Mouse (Mus musculus) midbrain, embryonic 11.5 days (tissue): Measurements from ENCODE around the gene Mid1. TPM values are rescaled to one million over a fixed set of nuclear protein-coding genes. Genes with fewer than 3 reads are reported as not detected.
"Not testable (repeated sequence)": the region's sequence is repeated elsewhere in the genome, so short reads cannot be mapped to it uniquely, and the experiment has no call there.

Source experiments
- ATAC-seq: fragments of 200-750 bp; cut with Nextera tagmentation; 2 replicates; pipeline ENCODE4 v1.8.0; 2017; ENCODE audit warnings: moderate TSS enrichment, moderate library complexity; ENCODE audit not compliant: low FRiP score
- DNase-seq: peaks from one replicate; pipeline ENCODE4 v3.0.0; 2015; ENCODE audit warnings: low spot score; ENCODE audit errors: missing footprints
- H3K27ac ChIP-seq: fragments of 300-500 bp; sonication (generic); 2 replicates; pipeline ENCODE4 v1.5.1; 2014; ENCODE audit warnings: low read depth, low read length
- H3K27me3 ChIP-seq: fragments of 300-500 bp; sonication (generic); 2 replicates; pipeline ENCODE4 v1.6.1; 2014; ENCODE audit warnings: mild to moderate bottlenecking, low read length, moderate library complexity, mixed read lengths; ENCODE audit not compliant: control insufficient read depth, insufficient read depth
- H3K36me3 ChIP-seq: fragments of 300-500 bp; sonication (generic); 2 replicates; pipeline ENCODE4 v1.6.1; 2014; ENCODE audit warnings: mild to moderate bottlenecking, low read length, moderate library complexity, mixed read lengths; ENCODE audit not compliant: control insufficient read depth, insufficient read depth
- H3K4me1 ChIP-seq: fragments of 300-500 bp; sonication (generic); 2 replicates; pipeline ENCODE4 v1.6.1; 2014; ENCODE audit warnings: low read length; ENCODE audit not compliant: control insufficient read depth, insufficient read depth
- H3K4me2 ChIP-seq: fragments of 300-500 bp; sonication (generic); 2 replicates; pipeline ENCODE4 v1.6.1; 2014; ENCODE audit warnings: mild to moderate bottlenecking, moderate library complexity
- H3K4me3 ChIP-seq: fragments of 300-500 bp; sonication (generic); 2 replicates; pipeline ENCODE4 v1.5.1; 2014; ENCODE audit warnings: low read depth, low read length
- H3K9ac ChIP-seq: fragments of 300-500 bp; sonication (generic); 2 replicates; pipeline ENCODE4 v1.6.1; 2014; ENCODE audit warnings: low read length
- H3K9me3 ChIP-seq: fragments of 300-500 bp; sonication (generic); 2 replicates; pipeline ENCODE4 v1.6.1; 2016; ENCODE audit warnings: low read length; ENCODE audit not compliant: control insufficient read depth
- WGBS: fragments of 180-500 bp; shearing (Covaris S2); extraction: QIAGEN DNeasy Blood & Tissue Kit; methylation state at CpG from one replicate; pipeline ENCODE4 v1.1.7; 2014; 5-methylcytosine and 5-hydroxymethylcytosine counted together
- polyA plus RNA-seq: library from polyadenylated mRNA; unstranded; fragments of >200 nt; fragmentation: Nextera tagmentation; extraction: Ambion mirVana; gene quantifications from 2 replicates; pipeline ENCODE4 v1.2.1, GENCODE M21; 2014

The Mid1 gene
- polyA plus RNA-seq, 1 experiment from 2014 or later: 31.5 TPM

DNA sequence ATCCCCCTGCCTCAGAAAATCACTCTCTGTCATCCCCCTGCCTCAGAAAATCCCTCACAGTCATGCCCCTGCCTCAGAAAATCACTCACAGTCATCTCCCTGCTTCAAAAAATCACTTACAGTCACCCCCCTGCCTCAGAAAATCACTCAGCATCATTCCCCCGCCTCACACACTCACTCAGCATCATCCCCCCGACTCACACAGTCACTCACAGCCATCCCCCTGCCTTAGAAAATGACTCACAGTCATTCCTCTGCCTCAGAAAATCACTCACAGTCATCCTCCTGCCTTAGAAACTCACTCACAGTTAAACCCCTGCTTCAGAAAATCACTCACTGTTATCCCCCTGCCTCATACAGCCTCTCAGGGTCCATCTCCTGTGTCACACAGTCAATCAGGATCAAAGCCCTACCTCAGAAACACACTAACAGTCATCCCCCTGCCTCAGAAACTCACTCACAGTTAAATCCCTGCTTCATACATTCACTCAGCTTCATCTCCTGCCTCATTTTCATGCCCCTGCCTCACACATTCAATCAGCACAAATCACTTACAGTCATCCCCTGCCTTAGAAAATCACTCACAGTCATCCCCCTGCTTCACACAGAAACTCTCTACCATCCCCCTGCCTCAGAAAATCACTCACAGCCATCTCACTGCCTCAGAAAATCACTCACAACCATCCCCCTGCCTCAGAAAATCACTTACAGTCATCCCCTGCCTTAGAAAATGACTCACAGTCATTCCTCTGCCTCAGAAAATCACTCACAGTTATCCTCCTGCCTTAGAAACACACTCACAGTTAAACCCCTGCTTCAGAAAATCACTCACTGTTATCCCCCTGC is 310.1 kb downstream of the Mid1 start:
- H3K9ac ChIP-seq, H3K27ac ChIP-seq, H3K36me3 ChIP-seq, H3K4me2 ChIP-seq, H3K4me3 ChIP-seq, H3K4me1 ChIP-seq, H3K27me3 ChIP-seq, H3K9me3 ChIP-seq, ATAC-seq: not testable (repeated sequence)
- WGBS: 25% methylated on average over 2 of the region's 2 CpGs
- DNase-seq: peak; percentile 88

DNA sequence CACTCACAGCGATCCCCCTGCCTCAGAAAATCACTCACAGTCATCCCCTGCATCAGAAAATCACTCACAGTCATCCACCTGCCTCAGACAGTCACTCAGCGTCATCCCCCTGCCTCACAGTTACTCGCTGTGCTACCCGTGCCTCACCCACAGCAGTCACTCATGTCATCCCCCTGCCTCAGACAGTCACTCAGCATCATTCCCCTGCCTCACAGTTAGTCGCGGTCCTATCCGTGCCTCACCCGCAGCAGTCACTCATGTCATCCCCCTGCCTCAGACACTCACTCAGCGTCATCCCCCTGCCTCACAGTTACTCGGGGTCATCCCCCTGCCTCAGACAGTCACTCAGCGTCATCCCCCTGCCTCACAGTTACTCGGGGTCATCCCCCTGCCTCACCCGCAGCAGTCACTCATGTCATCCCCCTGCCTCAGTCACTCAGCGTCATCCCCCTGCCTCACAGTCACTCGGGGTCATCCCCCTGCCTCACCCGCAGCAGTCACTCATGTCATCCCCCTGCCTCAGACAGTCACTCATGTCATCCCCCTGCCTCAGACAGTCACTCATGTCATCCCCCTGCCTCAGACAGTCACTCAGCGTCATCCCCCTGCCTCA is 311.0 kb downstream of the Mid1 start:
- not testable (repeated sequence) for H3K27me3 ChIP-seq, H3K9ac ChIP-seq, H3K27ac ChIP-seq, H3K36me3 ChIP-seq, ATAC-seq, H3K4me1 ChIP-seq, H3K4me3 ChIP-seq, H3K9me3 ChIP-seq, H3K4me2 ChIP-seq
- 40% methylated on average over 1 of the region's 17 CpGs for WGBS
- peak; percentile 47 for DNase-seq

DNA sequence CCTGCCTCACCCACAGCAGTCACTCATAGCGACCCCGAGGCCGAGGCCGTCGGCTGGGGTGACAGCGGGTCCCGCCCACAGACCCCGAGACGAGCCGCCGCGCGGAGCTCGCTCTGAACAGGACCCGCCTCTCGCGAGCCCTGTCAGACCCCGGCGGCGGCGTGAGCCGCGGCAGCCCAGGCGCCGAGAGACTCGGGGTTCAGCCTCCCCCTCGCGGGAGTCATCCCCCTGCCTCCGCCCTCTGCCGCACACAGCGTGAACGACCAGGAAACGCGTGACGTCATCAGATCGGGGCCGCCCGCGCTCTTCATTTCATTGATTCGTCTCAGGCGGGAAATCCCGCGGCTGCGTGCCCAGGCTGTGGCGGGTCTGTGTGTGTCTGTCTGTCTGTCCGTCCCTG is 311.9 kb downstream of the Mid1 start:
- not testable (repeated sequence) for H3K9ac ChIP-seq, H3K9me3 ChIP-seq, H3K27me3 ChIP-seq, DNase-seq, ATAC-seq, H3K4me3 ChIP-seq, H3K4me1 ChIP-seq, H3K27ac ChIP-seq, H3K4me2 ChIP-seq, H3K36me3 ChIP-seq
- WGBS: no CpG with 5 or more reads among the region's 46 CpGs

DNA sequence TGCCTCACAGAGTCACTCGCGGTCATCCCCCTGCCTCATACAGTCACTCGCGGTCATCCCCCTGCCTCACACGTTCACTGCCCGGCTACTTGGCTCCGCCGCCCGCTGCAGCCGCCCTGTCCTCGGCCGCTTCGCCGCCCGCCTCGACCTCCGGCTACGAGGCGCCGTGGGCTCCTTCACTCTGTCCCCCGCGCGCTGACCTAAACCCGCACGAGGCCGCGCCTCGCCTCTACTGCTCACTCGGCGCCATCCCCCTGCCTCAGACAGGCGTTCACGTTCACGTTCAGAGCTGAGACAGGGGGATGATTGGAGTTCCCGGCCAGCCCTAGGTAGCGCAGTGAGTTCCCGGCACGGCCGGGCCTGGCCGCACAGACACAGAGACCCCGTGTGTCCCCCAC is 312.5 kb downstream of the Mid1 start:
- peak overlapping the region; percentile 30 for H3K4me3 ChIP-seq
- ATAC-seq, H3K36me3 ChIP-seq, H3K27me3 ChIP-seq, DNase-seq, H3K4me1 ChIP-seq, H3K9me3 ChIP-seq: not testable (repeated sequence)
- peak overlapping the region; percentile 27; the same call in 1 of the 2 replicates for H3K9ac ChIP-seq
- 35% methylated on average over 36 of the region's 40 CpGs for WGBS
- peak overlapping the region; percentile 89 for H3K27ac ChIP-seq
- peak overlapping the region; percentile 57 for H3K4me2 ChIP-seq

DNA sequence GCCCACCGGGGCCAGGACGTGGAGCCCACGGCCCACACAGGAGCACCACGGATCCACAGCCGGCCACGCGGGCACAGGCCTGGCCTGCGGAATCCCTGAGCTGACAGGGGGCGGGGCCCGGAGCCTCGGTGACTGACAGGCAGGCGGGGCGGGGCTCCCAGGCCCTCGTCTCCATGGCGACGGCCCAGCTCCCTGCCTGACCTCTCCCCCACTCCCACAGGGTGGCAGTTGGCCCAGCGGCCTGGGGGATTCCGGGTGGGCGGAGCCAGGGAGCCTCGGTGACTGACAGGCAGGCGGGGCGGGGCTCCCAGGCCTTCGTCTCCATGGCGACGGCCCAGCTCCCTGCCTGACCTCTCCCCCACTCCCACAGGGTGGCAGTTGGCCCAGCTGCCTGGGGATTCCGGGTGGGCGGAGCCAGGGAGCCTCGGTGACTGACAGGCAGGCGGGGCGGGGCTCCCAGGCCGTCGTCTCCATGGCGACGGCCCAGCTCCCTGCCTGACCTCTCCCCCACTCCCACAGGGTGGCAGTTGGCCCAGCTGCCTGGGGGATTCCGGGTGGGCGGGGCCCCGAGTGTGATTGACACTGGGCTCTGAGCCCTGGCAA is 313.0 kb downstream of the Mid1 start:
- Histone ChIP-seq H3K4me3 (peak overlapping the region; percentile 30), H3K9ac (peak overlapping the region; percentile 27; the same call in 1 of the 2 replicates), H3K27ac (peak overlapping the region; percentile 89), H3K4me2 (peak overlapping the region; percentile 57)
- not testable (repeated sequence) for H3K4me1 ChIP-seq, H3K9me3 ChIP-seq, H3K27me3 ChIP-seq, H3K36me3 ChIP-seq
- peak; percentile 93 for ATAC-seq
- 24% methylated on average over 16 of the region's 37 CpGs for WGBS
- peak; percentile 82 for DNase-seq

DNA sequence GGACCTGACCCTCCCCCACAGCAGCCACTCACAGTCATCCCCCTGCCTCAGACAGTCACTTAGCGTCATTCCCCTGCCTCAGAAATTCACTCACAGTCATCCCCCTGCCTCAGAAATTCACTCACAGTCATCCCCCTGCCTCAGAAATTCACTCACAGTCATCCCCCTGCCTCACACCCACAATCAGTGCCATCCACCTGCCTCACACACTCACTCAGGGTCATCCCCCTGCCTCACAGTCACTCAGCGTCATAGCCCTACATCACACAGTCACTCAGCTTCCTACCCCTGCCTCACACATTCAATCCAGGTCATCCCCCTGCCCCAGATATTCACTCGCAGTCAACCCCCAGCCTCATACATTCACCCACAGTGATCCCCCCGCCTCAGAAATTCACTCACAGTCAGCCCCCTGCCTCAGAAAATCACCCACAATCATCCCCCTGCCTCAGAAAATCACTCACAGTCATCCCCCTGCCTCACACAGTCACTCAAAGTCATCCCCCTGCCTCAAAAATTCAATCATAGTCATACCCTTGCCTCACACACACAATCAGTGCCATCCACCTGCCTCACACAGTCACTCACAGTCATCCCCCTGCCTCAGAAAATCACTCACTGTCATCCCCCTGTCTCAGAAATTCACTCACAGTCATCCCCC is 313.7 kb downstream of the Mid1 start:
- not testable (repeated sequence) for H3K27me3 ChIP-seq, H3K4me1 ChIP-seq, H3K36me3 ChIP-seq, H3K4me3 ChIP-seq, H3K9ac ChIP-seq, ATAC-seq, H3K9me3 ChIP-seq, DNase-seq, H3K27ac ChIP-seq, H3K4me2 ChIP-seq
- 25% methylated on average over 1 of the region's 4 CpGs for WGBS

DNA sequence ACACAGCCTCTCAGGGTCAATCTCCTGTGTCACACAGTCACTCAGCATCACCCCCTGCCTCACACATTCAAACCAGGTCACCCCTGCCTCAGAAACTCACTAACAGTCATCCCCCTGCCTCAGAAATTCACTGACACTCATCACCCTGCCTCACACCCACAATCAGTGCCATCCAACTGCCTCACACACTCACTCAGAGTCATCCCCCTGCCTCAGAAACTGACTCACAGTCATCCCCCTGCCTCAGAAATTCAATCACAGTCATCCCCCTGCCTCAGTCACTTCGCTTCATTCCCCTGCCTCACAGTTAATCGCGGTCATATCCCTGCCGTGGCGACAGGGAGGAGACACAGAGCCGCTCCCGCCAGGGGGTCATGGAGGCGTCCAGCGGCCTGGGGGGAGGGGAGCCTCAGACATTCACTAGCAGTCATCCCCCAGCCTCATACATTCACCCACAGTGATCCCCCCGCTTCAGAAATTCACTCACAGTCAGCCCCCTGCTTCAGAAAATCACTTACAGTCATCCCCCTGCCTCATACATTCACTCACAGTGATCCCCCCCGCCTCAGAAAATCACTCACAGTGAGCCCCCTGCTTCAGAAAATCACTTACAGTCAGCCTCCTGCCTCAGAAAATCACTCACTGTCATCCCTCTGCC is 314.4 kb downstream of the Mid1 start:
- WGBS: 46% methylated on average over 5 of the region's 11 CpGs
- not testable (repeated sequence) for ATAC-seq

DNA sequence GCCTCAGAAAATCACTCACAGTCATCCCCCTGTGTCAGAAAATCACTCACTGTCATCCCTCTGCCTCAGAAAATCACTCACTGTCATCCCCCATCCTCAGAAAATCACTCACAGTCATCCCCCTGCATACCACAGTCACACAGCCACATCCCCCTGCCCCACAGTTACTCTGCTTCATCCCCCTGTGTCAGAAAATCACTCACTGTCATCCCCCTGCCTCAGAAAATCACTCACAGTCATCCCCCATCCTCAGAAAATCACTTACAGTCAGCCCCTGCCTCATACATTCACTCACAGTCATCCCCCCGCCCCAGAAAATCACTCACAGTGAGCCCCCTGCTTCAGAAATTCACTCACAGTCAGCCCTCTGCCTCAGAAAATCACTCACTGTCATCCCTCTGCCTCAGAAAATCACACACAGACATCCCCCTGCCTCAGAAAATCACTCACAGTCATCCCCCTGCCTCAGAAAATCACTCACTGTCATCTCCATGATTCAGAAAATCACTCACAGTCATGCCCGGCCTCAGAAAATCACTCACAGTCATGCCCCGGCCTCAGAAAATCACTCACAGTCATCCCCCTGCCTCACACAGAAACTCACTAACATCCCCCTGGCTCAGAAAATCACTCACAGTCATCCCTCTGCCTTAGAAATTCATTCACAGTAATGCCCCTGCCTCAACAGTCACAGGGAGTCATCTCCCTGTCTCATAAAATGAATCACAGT is 315.1 kb downstream of the Mid1 start:
- H3K27ac ChIP-seq, H3K9me3 ChIP-seq, ATAC-seq, H3K36me3 ChIP-seq, H3K9ac ChIP-seq, H3K4me3 ChIP-seq, H3K27me3 ChIP-seq, H3K4me1 ChIP-seq, DNase-seq, H3K4me2 ChIP-seq: not testable (repeated sequence)
- WGBS: no CpG with 5 or more reads among the region's 3 CpGs

More for the DNA sequence above, 314.4 kb downstream of the Mid1 start:
- not testable (repeated sequence) for H3K9me3 ChIP-seq, H3K4me1 ChIP-seq, H3K27ac ChIP-seq, H3K27me3 ChIP-seq, H3K9ac ChIP-seq, H3K4me3 ChIP-seq, H3K4me2 ChIP-seq, H3K36me3 ChIP-seq
- peak; percentile 86 for DNase-seq
